Mouse (Mus musculus) CD4-positive, CD25-positive, alpha-beta regulatory T cell, adult 2 months (primary cell): Measurements from ENCODE around the gene Capza2.
A peak's percentile ranks its signal among the peaks of the same experiment; 100 is the strongest.

ENCODE experiments used
- DNase-seq: peaks from one replicate; pipeline ENCODE4 v3.0.0-alpha.2; 2012; ENCODE audit warnings: low read depth, low spot score

Gene Capza2

DNA sequence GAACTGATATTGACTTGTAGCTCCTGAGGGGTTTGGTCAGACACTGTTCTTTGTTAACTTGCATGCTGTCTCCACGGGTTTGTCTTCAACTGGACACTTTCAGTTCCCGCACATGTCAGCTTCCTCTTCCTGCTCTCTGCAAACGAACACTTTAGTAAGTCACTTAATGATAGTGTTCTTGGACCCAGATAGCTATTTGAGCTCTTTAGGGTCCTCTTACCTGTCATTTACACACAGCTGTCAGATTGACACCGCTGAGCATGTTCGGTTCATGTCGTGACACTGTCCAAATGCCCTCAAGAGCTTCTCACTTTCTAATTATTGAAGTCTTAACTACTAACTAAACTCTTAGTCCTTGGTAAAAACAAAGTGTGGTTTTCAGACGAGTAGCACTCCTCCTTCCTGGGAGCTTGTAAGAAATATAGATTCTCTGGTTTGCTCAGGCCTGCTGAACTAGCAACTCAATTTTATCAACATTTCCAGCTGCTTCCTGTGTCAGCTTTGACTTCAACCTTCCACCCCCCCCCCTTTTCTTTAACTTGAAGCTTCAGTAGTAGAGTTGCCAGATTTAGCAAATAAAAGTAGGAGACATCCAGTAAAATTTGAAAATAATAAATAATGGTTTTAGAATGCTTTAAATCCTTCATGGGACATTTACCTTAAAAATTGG, at the start of gene Capza2:
TSS of gene Capza2 (plus strand) at position 620 of the 670 bp plus-strand sequence.
- DNase-seq = peak; percentile 54

DNA sequence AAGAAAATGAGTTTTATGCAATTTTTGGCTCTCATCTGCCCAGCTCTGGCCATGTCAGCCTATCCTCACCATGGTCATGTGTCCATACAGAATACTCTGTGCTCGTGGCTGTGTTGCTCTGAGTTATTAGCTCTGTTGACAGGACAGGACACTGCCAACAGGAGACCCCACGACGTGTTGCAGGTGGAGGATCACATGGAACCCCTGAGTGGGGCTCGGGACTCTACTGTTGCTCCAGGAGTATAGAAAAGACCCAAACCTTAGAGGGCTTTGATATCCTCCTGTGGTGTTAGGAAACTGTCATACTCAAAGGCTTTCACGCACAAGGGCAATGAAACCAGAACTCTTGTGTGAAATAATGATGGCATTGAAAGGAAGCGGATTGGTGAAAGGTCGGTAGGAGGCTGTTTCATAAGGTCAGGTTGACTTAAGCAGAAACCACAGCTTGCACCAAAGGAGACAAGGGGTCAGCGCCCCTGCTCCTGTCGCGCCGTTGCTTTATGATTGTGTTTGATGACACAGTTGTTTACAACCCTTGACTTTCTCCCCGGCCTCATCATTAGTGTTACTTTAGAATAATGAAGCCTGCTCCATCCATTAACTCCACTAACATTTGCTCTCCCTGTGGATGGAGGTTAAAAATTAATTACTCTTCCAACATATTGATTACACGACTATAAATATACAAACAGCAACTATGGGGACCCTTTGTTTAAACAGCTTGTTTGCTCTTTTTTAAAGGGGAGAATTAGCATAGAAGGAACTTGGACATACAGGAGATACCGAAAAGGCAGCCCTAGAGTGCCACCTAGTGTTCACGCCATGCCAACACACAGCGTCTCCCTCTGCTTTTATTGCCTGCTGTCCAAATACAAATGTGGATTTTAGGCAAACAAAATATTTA, 46.7 kb upstream of the Capza2 start:
- DNase-seq = peak; percentile 80

- DNase-seq = no peak
These were observed 45.9 kb upstream of the Capza2 start for GRCm38 (mm10) chr6:17589953-17590627.

DNA sequence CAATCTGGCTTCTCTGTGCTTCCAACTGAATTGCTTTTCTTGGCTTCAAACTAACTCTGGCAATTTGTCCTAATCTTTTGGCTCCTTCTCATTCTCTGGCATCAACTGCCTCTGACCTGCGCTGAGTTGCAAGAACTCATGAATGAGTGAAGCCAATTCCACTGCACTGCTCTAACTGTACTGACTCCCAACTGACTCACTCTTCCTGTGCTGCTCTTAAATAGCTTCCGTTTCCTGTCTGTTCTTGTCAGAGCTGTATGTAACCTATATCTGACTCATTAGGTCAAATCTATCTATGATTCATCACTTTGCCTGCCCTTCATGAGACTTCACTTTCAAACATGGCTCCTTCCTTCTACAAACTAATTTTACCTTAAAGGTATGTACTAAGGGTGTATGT, 42.1 kb upstream of the Capza2 start:
- no peak for DNase-seq

GRCm38 (mm10) chr6:17595712-17596462, 40.1 kb upstream of the Capza2 start:
- no peak for DNase-seq

DNA sequence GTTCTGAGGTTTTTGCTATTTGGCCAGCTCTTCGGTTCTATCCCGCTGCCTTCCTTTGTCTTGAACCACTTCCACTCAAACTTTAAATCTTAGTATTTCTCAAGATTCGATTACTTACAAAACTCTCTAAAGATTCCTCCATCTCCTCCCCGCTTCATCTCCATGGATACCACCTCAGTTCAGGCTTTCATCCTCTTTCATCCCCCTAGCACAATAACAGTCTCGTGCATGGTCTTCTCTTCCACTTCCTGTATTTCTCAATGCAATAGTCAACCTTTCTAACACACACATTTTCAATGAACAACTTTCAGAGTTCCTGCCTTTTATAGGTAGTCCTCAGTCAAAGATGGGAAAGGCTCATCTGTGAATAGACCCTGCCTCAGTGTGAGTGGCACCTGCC, 36.7 kb upstream of the Capza2 start:
- DNase-seq = no peak

DNA sequence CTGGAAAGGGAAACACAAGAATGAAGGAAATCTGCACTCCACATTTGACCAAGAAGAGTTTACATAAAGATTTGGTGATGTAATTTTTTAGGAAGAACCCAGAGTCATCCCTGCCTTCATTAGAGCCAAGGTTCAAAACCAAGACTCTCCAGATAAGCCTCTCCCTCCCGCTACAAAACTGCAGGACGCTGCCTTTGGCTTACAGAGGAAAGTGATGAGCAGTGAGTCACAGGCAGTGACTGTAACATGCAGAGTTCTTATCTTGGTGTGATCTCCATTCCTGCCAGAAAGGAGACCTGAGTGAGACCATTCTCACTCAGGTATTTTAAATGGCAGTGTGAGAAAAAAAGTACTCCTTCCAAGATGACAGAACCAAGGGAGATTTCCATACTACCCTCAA, 34.5 kb upstream of the Capza2 start:
- no peak for DNase-seq

GRCm38 (mm10) chr6:17606915-17607314, 29.1 kb upstream of the Capza2 start:
- DNase-seq = no peak

DNA sequence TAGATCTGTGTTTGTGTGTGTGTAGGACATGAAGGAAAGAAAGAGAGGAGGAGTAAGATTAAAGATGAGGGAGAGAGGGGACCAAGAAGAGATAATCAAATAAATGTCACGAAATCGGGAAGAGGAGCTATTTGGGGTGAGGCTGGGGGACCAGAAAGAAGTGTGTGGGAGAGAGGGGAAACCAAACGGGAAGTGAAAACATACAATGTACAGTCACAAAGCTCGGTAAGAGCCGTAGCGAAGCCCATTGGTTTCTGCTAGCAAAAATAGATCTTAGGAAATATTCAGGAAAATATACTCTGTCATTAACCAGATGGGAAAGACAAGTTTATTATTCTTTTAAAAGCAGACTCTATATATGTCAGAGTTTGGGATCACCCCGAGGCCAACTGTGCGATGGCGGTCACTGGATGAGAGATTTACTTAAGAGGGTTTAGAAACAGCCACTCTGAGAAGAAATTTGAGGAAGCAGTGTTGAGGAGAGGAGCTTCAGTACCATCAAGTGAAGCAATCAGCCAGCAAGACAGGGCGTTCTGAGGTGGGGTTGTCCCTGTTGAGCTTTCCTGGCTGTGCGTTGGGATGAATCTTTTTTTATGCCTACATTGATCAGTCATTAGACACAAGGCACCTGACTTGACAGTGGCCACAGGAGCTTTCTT, 24.6 kb upstream of the Capza2 start:
- no peak for DNase-seq

GRCm38 (mm10) chr6:17612652-17613051, 23.4 kb upstream of the Capza2 start:
- DNase-seq = no peak

GRCm38 (mm10) chr6:17620823-17621222, 15.2 kb upstream of the Capza2 start:
- DNase-seq = no peak

GRCm38 (mm10) chr6:17621436-17621835, 14.6 kb upstream of the Capza2 start:
- DNase-seq = no peak

GRCm38 (mm10) chr6:17628701-17629455, 7.2 kb upstream of the Capza2 start:
- no peak for DNase-seq

- DNase-seq = peak; percentile 51
These were observed 6.3 kb upstream of the Capza2 start for GRCm38 (mm10) chr6:17629756-17630155.

DNA sequence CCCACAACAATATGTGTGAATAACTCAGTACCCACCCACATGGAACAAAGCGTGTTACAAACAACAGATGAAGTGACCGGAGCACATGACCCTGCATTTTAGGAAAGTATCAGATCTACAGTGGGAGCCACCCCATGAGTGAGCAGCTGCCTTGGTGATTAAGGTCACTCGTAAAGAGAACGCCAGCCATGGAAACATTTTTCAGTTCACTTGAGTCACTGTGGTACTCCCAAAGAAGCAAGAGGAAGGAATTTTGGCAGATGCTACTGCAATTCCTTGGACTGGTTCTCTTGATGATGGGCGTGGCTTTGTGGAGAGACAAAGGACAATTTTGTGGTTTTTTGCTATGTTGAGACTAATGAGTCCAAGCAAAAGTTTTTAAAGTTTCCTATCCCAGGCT, 4.4 kb upstream of the Capza2 start:
- DNase-seq = no peak

GRCm38 (mm10) chr6:17633819-17634218, 2.2 kb upstream of the Capza2 start:
- peak; percentile 59 for DNase-seq

DNA sequence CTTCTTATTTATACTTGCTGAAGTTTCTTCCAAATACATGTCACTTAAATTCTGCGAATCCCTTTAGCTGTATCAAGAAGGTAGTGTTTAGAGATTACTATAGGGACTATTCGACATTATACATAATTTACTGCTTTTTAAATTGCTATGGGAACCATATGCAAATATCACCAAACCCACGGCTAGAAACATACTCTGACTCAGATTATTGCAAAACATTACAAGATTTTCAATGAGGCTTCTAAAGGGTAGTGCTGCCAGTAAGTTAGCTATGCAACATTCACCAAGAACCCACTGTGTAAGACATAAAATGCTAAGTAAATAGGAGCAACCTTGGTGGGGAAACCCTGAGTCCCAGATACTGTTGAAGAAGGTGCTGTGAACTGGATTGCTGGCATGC, 1.0 kb upstream of the Capza2 start:
- peak; percentile 17 for DNase-seq

DNA sequence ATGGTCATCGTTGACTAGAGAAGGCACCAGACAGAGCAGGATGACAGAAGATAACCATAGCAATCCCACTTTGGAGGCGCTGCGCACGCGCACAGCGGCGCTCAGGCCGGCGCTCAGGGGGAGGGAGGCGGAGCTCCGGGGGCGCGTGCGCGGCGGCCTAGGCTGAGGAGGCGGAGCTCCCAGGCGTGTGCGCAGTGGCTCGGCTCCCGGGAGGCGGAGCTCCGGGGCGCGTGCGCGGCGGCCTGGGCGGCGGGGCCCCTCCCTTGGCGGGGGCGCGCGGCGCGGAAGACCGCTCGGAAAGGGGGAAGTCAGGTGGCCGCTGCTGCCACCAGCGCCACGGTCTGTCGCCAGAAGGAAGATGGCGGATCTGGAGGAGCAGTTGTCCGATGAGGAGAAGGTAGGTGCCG, 733 bp downstream of the Capza2 start:
- peak; percentile 99 for DNase-seq

DNA sequence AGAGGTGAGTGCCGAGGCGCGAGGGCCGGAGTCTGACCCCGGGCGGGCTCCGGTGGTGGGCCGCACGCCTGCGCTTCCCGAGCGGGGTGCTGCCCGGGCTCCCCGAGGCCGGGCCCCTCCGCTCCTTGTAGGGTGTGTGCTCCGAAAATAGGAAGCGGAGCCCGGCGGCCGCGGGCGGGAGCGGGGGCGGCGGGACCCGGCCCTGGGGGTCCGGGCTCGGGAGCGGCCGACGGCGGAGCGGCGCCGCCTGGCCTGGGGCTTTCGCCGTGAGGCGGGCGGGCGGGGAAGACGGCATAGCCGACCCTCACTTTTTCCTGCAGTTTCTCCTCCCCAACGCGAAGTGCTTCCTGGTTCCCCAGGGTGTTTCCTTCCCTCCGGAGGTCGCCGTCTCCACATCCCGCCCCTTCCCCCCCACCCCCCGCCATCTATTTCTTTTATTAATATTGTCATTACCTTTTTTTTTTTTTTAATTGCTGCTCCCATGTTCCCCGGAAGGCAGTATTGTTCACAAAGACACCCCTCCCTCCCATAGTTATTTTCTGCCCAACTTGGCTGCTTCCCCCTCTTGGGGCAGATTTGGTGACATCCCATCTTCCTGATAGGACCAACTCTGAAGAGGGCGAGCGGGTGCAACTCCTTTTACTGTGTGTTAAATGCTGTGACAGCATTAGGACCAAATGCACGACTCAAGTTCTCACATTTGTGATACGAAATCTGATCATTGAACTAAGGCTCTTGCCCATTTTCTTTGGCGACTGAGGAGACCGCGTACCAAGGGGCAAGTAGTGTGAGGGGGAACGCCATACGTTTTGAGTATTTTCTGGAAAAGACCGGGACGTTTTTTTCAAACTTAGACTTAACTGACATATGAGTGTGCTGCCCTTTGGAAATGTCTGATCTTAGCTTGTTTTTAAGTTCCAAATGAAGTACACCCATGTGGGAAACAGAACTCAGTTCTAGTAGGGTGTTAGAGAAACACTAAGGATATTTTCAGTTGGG, 1.5 kb downstream of the Capza2 start:
- peak; percentile 56 for DNase-seq
